Mouse (Mus musculus) heart, postnatal 4 days (tissue): Measurements from ENCODE around the gene Gtf2ird1. TPM values are rescaled to one million over a fixed set of nuclear protein-coding genes. Genes with fewer than 3 reads are reported as not detected.
"Not testable (repeated sequence)": the region's sequence is repeated elsewhere in the genome, so short reads cannot be mapped to it uniquely, and the experiment has no call there.

Experiments used
- DNase-seq: peaks from one replicate; pipeline ENCODE4 v3.0.0; 2021
- total RNA-seq, 2 experiments: library from RNA; stranded (reverse); gene quantifications; 2 replicates each; pipeline ENCODE4 v1.2.3; 2021

The Gtf2ird1 gene
- total RNA-seq, 2 experiments from 2014 or later = 59.8 to 60.3 TPM

DNA sequence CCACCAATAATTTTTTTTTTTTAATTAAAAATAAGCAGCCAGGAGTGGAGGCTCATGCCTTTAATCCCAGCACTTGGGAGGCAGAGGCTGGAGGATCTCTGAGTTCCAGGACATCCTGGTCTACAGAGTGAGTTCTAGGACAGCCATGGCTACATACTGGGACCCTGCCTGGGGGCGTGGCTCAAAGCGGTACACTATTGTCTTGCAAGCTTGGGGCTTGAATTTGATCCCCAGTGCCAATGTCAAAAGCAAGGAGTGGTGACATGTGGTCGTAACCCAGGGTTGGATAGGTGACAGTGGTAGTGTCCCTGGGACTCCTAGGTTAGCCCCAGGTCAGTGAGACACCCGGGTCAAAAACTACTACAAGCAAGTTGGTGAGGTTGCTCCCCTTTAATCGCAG lies 114.8 kb downstream of the Gtf2ird1 start:
- DNase-seq = no peak

DNA sequence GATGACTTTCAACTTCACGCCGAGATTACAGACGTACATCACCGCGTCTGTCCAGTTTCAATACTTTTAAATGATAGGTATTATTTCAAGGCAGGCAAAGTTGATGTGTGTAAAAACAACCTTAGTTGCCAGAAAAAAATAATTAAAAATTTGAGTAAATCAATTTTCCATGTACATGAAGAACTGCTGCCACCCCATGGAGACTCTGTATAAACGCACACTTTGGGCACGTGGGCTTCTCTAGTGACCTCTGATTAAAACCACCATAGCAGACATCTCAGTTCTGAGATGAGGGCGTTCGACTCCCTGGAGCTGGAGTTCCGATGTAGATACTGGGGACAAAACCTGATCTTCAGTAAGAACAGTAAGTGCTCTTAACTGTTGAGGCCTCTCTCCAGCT lies 115.2 kb downstream of the Gtf2ird1 start:
- peak; percentile 35 for DNase-seq

- DNase-seq = no peak
Measured at GRCm38 (mm10) chr5:134340101-134340522, 116.4 kb downstream of the Gtf2ird1 start.

- not testable (repeated sequence) for DNase-seq
Measured at GRCm38 (mm10) chr5:134337012-134337411, 119.5 kb downstream of the Gtf2ird1 start.

GRCm38 (mm10) chr5:134332743-134333142 lies 123.8 kb downstream of the Gtf2ird1 start:
- DNase-seq = no peak

DNA sequence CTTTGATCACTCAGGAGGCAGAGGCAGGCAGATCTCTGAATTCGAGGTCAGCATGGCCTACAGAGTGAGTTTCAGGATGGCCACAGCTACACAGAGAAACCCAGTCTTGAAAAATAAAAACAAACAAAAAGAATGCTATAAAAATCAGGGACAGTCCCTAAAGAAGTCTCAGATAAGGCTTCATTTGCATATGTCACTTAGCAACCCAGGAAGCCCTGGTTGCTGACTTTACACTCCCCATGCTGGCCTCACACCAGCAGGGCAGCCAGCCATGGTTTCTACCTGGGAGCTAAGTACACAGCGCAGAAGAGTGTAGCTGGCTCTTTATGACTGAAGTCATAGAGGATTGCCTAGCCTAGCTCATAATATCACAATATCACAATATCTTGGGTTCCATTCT lies 126.4 kb downstream of the Gtf2ird1 start:
- no peak for DNase-seq

GRCm38 (mm10) chr5:134329311-134329710 lies 127.2 kb downstream of the Gtf2ird1 start:
- DNase-seq = no peak

- no peak for DNase-seq
Measured at GRCm38 (mm10) chr5:134328482-134329001, 128.0 kb downstream of the Gtf2ird1 start.

DNA sequence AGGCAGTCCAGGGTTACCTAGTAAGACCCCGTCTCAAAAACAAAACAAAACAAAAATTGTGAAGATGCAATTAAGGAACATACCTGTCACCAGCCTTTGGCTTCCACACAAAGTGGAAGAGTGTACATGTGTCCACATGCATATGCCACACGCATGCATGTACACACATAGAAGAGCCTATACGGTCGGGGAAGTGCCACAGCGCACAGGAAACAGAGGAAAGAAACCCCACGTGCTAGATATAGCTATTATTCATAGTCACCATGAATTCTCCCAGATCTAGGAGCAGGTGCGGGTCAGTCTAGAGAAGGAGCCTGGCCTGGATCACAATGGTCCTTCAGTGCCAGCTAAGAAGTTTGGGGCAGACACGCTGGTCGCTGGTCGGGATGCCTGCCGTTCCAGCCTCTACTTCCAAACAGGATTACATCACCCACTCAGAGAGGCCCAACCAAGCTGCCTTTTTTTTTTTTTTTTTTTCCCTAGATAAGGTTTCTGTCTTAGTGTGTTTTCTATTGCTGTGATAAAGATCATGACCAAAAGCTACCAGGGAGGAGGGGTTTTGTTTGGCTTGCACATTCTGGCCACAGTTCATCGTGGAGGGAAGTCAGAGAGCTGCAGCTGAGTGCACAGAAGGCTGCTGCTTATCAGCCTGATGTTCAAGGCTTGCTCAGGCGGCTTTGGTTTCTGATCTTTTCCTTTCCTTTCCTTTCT lies 130.5 kb downstream of the Gtf2ird1 start:
- no peak for DNase-seq

DNA sequence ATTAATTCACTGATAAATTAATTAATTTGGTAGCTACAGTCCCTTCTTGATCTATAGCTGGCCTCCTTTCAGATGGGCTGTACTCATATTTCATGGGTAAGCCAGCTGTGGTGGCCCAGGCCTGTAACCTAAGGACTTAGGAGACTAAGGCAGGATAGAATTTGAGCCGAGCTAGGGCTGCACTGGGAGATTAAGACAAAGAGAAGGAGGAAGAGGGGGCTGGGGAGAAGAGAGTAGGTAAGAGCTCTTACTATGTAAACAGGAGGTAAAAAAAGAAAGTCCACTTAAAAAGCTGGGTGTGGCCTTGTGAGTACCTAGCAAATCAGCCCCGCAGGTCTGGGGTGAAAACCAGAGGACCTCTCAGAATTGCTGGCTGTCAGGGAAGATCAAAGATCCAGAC lies 132.6 kb downstream of the Gtf2ird1 start:
- no peak for DNase-seq

GRCm38 (mm10) chr5:134323311-134323710 lies 133.2 kb downstream of the Gtf2ird1 start:
- no peak for DNase-seq

- DNase-seq = no peak
Measured at GRCm38 (mm10) chr5:134322355-134322754, 134.2 kb downstream of the Gtf2ird1 start.

- no peak for DNase-seq
Measured at GRCm38 (mm10) chr5:134321699-134322098, 134.8 kb downstream of the Gtf2ird1 start.

DNA sequence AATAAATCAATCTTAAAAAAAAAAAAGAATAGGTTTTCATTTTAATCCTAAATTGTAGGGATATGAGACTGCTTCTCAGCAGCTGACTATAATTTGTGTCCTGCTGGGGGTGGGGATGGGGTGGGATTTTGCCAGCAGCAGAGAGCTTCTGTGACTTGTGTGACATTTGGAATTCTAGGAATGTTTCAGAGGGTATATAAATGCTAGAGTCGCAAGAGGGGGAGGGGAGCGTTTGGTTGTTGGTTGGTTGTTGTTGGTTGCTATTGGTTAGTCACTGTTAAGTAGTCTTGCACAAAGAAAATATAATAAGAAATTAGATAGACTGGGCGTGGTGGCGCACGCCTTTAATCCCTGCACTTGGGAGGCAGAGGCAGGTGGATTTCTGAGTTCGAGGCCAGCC lies 137.6 kb downstream of the Gtf2ird1 start:
- DNase-seq = no peak

GRCm38 (mm10) chr5:134316721-134317120 lies 139.8 kb downstream of the Gtf2ird1 start:
- no peak for DNase-seq

DNA sequence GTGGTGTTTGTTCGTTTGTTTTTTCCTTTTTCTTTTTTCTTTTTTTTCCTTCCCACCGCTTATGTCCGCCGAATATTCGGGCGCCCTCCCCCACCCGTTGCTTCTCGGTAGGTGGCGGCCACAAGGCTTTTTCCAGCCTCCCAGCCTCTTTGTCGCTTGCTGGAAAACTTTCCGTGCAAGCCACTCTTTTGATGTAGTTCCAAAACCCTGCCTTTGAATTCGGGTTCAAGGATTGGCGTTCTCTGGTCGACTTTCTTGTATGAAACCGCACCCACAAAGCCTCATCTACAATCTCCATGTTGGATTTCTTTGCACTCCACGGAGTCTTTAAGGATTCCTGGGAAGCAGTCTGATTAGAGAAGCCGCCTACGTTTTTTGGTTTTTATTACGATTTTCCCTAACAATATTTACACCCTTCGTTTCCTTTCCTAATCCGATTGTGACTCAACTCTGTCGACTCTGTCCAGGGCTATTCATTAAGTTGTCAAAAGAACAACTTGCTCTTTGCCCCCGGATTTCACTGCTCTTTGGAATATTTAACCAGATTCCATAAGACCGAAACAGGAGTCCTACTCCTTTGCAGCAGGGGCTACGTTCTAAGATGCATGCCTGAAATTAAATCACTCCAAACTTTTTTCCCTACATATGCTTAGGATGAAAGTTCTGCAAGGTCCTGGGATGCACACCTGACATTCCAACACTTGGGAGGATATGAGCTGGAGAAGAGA lies 140.7 kb downstream of the Gtf2ird1 start:
- peak; percentile 78 for DNase-seq

- peak; percentile 95 for DNase-seq
Measured at GRCm38 (mm10) chr5:134314688-134315622, 141.6 kb downstream of the Gtf2ird1 start, which contains the start of gene Gtf2i. Gtf2i (minus strand) TSS chr5:134314760.

- peak; percentile 68 for DNase-seq
Measured at GRCm38 (mm10) chr5:134314068-134314674, 142.3 kb downstream of the Gtf2ird1 start.

GRCm38 (mm10) chr5:134313451-134314067 lies 143.0 kb downstream of the Gtf2ird1 start:
- DNase-seq = peak; percentile 96

DNA sequence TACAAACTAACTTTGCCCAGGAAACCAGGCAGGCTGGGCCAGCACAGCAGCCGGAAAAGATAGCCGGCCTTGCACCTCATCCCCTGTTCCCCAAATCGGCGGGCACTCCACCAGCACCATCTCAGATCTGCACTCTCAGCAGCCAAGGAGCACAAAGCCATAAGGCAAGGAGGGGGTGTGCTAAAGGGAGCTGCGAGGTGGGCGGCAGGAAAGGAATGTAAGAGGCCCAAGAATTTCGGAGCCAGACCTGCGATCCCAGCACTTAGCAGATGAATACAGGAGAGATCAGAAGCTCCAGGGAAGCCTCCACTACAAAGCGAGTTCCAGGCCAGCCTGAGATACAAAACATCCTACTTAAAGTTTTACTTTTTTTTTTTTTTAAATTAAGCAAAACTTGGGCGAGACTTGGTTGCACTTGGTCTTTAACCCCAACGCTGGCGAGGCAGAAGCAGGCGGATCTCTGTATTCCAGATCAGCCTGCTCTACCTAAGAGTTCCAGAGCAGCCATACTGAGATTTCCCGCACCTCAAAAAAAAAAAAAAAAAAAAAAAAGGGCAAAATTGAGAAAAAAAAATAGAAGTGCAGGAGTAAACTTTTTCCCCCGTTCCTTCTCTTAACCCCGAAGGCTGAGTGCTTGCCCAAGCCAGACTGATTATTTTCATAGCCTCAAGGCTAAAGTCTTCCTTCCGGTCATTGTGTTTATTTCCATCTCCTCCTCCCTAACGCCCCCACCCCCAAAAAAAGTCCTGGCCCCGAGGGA lies 143.6 kb downstream of the Gtf2ird1 start:
- peak; percentile 26 for DNase-seq
